Mouse (Mus musculus) megakaryocyte, embryonic 14.5 days (primary cell): Measurements from ENCODE around the gene Coasy.

Source experiments
- FLI1 ChIP-seq: IDR thresholded peaks from 2 replicates; pipeline ENCODE4 v1.6.1; 2012; ENCODE audit warnings: low read length, inconsistent platforms, mixed read lengths
- GATA1 ChIP-seq: IDR thresholded peaks from 3 replicates; pipeline ENCODE4 v1.6.1; 2012; ENCODE audit warnings: mixed read lengths, low read length, inconsistent platforms, borderline replicate concordance

DNA sequence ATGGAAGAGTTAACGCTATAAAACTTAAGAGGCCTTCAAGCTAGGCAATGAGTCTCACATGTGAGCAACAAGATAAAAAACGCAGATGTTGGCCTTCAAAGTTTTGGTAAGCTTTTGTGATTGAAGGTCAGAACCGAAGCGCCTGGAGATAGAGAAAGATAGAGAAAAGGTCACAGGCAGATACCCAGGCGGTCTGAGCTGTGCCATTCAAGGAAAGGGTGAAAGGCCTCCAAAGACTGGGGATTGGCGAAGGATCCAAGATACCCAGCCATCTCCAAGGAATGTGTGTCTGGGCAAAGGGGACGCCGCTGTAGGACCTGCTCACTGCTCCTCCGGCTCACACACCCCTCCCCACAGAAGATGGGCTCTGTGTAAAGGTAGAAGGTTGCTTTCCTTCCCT lies 17.4 kb upstream of the Coasy start:
- TF ChIP-seq GATA1 (no peak), FLI1 (no peak)
